Mouse (Mus musculus) kidney, adult 2 months (tissue): Measurements from ENCODE around the gene Praf2. TPM values are rescaled to one million over a fixed set of nuclear protein-coding genes. Genes with fewer than 3 reads are reported as not detected.

Experiments
- DNase-seq: peaks from one replicate; pipeline ENCODE4 v3.0.0; 2021
- H3K27ac ChIP-seq: fragments of 200-500 bp; 2 replicates; pipeline ENCODE4 v1.5.1; 2012; ENCODE audit warnings: low read depth, low read length, control low read depth, inconsistent platforms; ENCODE audit not compliant: insufficient read depth
- H3K27me3 ChIP-seq: fragments of 200-500 bp; replicated peaks from 2 replicates; pipeline ENCODE4 v1.6.1; 2012; ENCODE audit warnings: mild to moderate bottlenecking, moderate library complexity, low read length, inconsistent platforms; ENCODE audit not compliant: control insufficient read depth, insufficient read depth
- H3K36me3 ChIP-seq: fragments of 200-500 bp; 2 replicates; pipeline ENCODE4 v1.6.1; 2012; ENCODE audit warnings: mild to moderate bottlenecking, moderate library complexity, low read length, inconsistent platforms; ENCODE audit not compliant: control insufficient read depth, insufficient read depth
- H3K4me1 ChIP-seq: fragments of 200-500 bp; 2 replicates; pipeline ENCODE4 v1.6.1; 2011; ENCODE audit warnings: low read length; ENCODE audit not compliant: control insufficient read depth, insufficient read depth
- H3K4me3 ChIP-seq: fragments of 200-500 bp; 2 replicates; pipeline ENCODE4 v1.5.1; 2011; ENCODE audit warnings: mild to moderate bottlenecking, low read depth, low read length, control low read depth; ENCODE audit not compliant: insufficient read depth
- CTCF ChIP-seq: fragments of 200-500 bp; conservative IDR thresholded peaks from 2 replicates; pipeline ENCODE4 v1.5.1; 2011; ENCODE audit warnings: low read depth, mild to moderate bottlenecking, control low read depth, low read length, moderate library complexity, mixed read lengths; ENCODE audit not compliant: insufficient read depth, insufficient read length
- POLR2A ChIP-seq: fragments of 200-500 bp; IDR thresholded peaks from one replicate; pipeline ENCODE4 v1.6.1; 2011; ENCODE audit warnings: low read depth, low read length, control low read depth
- WGBS: fragments of 180-500 bp; shearing (Covaris S2); methylation state at CpG from one replicate; pipeline ENCODE4 v1.1.7; 2018; 5-methylcytosine and 5-hydroxymethylcytosine counted together
- polyA plus RNA-seq: library from polyadenylated mRNA; depleted of rRNA; stranded (reverse); fragments of >200 nt; gene quantifications from 2 replicates; pipeline ENCODE4 v1.2.3, GENCODE M21; 2012

Gene Praf2
- polyA plus RNA-seq, 1 experiment: 33.8 TPM

GRCm38 (mm10) chrX:7739336-7740081, 11.3 kb downstream of the Praf2 start:
- WGBS: 40% methylated on average over 14 of the region's 14 CpGs
- peak overlapping the region; percentile 85 for H3K27ac ChIP-seq
- no peaks in the 10 kb centered on the region for H3K36me3 ChIP-seq
- peak; percentile 83 for DNase-seq
- no peak for TF ChIP-seq POLR2A
- TF ChIP-seq CTCF: no peak
- H3K4me1 ChIP-seq: no peaks in the 10 kb centered on the region
- H3K27me3 ChIP-seq: no peaks in the 10 kb centered on the region
- H3K4me3 ChIP-seq: no peak overlapping the region

GRCm38 (mm10) chrX:7740082-7740819, 12.0 kb downstream of the Praf2 start:
- Histone ChIP-seq H3K4me3 (peak overlapping the region; percentile 57), H3K27me3 (no peaks in the 10 kb centered on the region), H3K27ac (peak overlapping the region; percentile 85), H3K36me3 (no peaks in the 10 kb centered on the region), H3K4me1 (no peaks in the 10 kb centered on the region)
- peak; percentile 36 for DNase-seq
- WGBS: 31% methylated on average over 10 of the region's 10 CpGs
- no peak for TF ChIP-seq CTCF

DNA sequence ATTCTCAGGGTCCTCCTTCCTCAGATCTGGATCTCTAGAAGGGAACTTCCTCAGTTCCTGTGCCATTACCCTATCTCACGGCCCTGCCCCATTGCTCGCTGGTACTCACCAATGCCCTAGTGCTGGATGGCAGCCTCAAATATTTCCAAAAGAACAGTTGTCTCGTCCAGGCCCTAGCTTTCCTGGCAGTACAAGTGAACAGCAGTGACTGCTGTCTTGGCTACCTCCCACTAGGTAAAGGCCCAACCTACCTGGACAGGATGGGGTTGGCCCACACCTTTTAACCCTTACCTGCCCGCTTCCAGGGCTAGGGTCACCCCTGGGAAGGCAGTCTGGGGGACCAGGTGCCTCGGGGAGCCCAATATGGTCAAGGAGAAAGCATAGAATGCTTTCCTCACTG, 12.9 kb downstream of the Praf2 start:
- TF ChIP-seq CTCF: no peak
- TF ChIP-seq POLR2A: no peak
- WGBS: 62% methylated on average over 5 of the region's 5 CpGs
- peak overlapping the region; percentile 85 for H3K27ac ChIP-seq
- H3K27me3 ChIP-seq: no peaks in the 10 kb centered on the region
- H3K4me3 ChIP-seq: peak overlapping the region; percentile 57
- no peaks in the 10 kb centered on the region for H3K36me3 ChIP-seq
- no peaks in the 10 kb centered on the region for H3K4me1 ChIP-seq
- no peak for DNase-seq

GRCm38 (mm10) chrX:7743470-7743869, 15.2 kb downstream of the Praf2 start:
- Histone ChIP-seq H3K36me3 (no peaks in the 10 kb centered on the region), H3K27ac (no peak overlapping the region), H3K27me3 (no peaks in the 10 kb centered on the region), H3K4me3 (no peak overlapping the region), H3K4me1 (no peaks in the 10 kb centered on the region)
- 55% methylated on average over 5 of the region's 5 CpGs for WGBS
- no peak for DNase-seq
- no peak for TF ChIP-seq POLR2A
- TF ChIP-seq CTCF: peak; percentile 39

DNA sequence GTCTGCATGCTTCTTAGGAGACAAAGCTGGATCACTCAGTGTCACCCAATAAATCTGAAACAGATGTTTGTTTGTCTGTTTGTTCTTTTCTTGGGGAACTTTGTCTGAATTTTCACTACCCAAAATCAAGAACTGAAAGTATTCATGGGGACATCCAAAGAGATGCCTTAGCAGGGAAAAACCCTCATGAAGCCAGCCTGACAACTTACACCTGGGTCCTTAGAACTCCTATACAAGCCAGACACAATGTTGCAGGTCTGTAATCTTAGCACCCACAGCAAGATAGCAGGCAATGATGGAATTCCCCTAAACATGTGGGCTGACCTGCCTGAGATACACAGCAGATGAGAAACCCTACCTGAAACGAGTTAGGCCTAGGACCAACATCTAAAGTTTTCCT, 16.7 kb downstream of the Praf2 start:
- Histone ChIP-seq H3K36me3 (no peaks in the 10 kb centered on the region), H3K4me1 (no peaks in the 10 kb centered on the region), H3K4me3 (no peak overlapping the region), H3K27ac (no peak overlapping the region), H3K27me3 (no peaks in the 10 kb centered on the region)
- TF ChIP-seq POLR2A: no peak
- TF ChIP-seq CTCF: no peak
- 43% methylated on average over 1 of the region's 1 CpGs for WGBS
- DNase-seq: no peak

- no peaks in the 10 kb centered on the region for H3K4me1 ChIP-seq
- H3K4me3 ChIP-seq: no peak overlapping the region
- DNase-seq: no peak
- no peak overlapping the region for H3K27ac ChIP-seq
- no peaks in the 10 kb centered on the region for H3K27me3 ChIP-seq
- 78% methylated on average over 8 of the region's 8 CpGs for WGBS
- TF ChIP-seq POLR2A: no peak
- no peak for TF ChIP-seq CTCF
- no peaks in the 10 kb centered on the region for H3K36me3 ChIP-seq
Observed at GRCm38 (mm10) chrX:7745429-7745828, 17.2 kb downstream of the Praf2 start.

DNA sequence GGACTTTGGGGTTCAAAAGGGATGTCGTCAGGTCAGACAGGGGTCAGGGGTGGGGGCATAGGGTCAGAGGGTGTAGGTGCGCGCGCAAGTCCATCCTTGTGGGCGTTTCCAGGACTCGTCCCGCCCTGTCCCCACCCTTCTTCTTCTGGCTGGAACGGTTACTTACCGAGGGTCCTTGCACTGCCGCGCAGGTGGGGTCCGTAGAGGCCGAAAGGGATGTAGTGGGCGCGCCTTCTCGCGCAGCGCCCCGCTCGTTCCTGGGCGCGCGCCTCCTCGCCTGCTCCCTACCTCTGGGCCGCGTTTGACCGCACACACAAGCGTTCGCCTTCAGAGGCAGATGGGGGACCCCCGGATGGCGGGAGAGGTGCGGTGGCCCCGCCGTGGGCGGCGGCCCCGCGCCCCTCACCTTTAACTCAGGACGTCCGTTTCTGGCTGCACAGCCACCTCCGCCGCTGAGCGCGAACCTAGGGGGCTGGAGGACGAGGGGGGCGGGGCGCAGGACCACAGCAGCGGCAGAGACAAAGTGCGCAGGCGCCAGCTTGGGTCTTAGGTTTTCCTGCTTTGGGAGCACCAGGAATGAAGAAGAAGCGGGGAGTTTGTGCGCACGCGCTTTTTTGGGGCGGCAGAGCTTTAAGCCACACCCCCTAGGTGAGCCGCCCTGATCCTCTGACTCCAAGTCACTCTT, 22.3 kb downstream of the Praf2 start, which contains the start of gene Ccdc120:
Ccdc120 (minus strand) TSS at position 474 of the 685 bp plus-strand sequence.
- Histone ChIP-seq H3K4me3 (peak within 1 kb of the TSS; percentile 62), H3K4me1 (peaks cover 3% of the 10 kb centered on the region; the same call in 1 of the 2 replicates), H3K36me3 (no peaks in the 10 kb centered on the region), H3K27ac (no peak within 1 kb of the TSS), H3K27me3 (no peaks in the 10 kb centered on the region)
- under 1% methylated on average over 48 of the region's 56 CpGs for WGBS
- DNase-seq: peak; percentile 79
- TF ChIP-seq POLR2A (no peak), CTCF (no peak)
